Mouse (Mus musculus): ENCODE measurements around the gene Krt76. TPM values are rescaled to one million over a fixed set of nuclear protein-coding genes. Genes with fewer than 3 reads are reported as not detected.

Gene Krt76
- total RNA-seq, 2 experiments from 2014 or later = not detected

DNA sequence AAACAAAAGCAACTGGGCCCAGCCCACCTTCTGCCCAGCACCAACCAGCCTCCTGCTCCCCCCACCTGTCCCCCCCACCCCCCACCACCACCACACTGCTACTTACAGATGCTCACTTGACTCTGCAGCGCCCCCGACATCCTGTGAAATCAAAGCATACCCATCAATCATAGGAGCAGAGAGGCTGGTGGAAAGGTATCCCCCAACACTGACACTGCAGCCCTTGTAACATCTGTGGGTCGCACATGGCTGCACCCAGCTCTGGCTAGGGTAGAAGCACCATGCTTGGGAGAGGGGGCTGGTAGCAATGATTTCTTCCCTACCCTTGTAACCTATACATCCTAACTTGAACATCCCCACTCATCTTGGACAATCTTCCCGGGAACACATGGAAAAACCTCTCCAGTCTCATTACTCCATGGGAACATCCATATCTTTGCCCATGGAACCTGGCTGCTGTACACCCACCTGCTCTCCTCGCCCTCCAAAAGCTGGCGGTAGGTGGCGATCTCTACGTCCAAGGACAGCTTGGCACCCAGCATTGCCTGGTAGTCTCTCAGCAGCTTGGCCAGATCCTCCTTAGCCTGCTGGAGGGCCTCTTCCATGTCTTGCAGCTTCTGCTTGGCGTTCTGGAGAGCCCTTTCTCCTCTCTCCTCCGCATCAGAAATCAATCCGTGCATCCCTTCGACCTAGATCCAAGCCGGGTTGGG lies 32.1 kb downstream of the Krt76 start:
- no peak for DNase-seq (ENCODE audit: low spot score in 2 of 2)

- no peak for DNase-seq (ENCODE audit: low spot score in 2 of 2)
Measured at GRCm38 (mm10) chr15:101859735-101860170, 33.0 kb downstream of the Krt76 start.

DNA sequence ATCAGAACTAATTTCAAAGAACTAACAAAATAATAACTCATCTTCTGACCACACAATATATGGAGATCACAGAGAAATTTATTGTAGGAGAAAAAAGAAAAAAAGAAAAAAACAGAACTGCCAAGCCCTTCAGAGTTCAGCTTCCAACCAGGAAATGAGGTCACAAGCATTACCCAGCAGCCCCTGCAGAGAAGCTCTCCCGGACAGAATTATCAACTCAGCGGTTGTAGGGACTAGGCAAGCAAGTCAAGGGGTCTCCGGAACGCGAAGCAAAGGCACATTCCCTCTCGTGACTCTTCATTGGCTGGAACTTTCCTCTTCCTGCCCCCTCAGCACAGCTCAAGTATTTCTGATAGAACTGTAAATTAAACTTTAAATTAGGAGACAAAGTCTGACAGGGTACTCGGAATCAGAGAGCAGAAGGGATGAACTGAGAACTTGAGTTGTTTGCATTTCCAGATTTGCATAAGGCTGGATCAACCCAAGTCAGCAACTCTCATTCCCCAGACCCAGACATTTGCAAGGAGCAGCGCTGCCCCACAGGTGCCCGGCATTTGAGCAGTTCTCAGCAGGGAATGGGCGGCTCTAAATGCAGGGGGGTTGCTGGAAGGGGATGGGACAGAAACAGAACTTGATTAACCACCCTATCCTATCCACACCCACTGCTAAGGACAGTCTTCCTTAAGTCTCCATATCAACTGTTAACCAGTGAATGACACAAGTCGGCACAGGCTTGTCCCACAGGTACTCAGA lies 33.9 kb downstream of the Krt76 start:
- DNase-seq (ENCODE audit: low spot score in 2 of 2) = no peak

DNA sequence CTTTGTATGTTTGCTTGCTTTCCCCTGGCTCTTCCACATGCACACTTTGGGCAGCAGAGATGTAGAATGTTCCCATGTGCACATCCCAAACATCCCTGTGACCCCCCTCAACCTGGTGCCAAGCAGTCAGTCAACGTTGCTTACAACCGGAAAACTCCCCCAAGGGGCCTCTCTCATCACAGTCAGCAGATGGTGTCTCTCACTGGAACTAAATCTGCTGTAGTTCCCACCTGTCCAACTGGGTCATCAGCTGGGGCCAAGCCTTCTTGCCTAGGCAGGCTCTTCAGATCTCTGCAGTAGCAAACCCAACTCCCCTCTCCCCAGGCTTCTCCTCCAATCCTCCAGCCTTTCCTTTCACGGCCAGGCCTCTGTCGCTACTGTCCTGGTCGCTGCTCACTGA lies 36.0 kb downstream of the Krt76 start:
- DNase-seq (ENCODE audit: low spot score in 2 of 2) = no peak

GRCm38 (mm10) chr15:101855732-101856131 lies 37.0 kb downstream of the Krt76 start:
- DNase-seq (ENCODE audit: low spot score in 2 of 2) = no peak

GRCm38 (mm10) chr15:101854294-101854693 lies 38.4 kb downstream of the Krt76 start:
- no peak for DNase-seq (ENCODE audit: low spot score in 2 of 2)

DNA sequence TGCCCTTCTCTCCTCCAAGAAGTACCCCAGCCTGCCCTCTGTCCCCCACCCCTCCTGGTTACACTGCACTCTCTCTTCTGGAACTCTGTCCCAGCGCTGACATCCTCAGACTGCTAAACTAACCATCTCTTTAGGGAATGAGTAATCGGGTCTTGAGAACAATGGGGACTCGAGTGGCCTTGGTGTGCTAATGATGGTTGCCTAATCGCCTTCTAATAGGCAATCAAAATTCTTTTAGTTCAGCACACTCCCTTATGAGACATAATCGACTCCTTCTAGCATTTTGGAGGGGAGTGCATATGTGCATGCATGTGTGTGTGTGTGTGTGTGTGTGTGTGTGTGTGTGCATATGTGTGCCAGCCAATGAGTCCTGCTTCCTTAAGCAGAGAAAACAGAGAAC lies 40.1 kb downstream of the Krt76 start:
- no peak for DNase-seq (ENCODE audit: low spot score in 2 of 2)

GRCm38 (mm10) chr15:101850694-101851093 lies 42.0 kb downstream of the Krt76 start, which contains the start of gene Krt1:
Krt1 (minus strand) TSS chr15:101850794.
- no peak for DNase-seq (ENCODE audit: low spot score in 2 of 2)

GRCm38 (mm10) chr15:101845971-101846403 lies 46.7 kb downstream of the Krt76 start:
- DNase-seq (ENCODE audit: low spot score in 2 of 2) = no peak

DNA sequence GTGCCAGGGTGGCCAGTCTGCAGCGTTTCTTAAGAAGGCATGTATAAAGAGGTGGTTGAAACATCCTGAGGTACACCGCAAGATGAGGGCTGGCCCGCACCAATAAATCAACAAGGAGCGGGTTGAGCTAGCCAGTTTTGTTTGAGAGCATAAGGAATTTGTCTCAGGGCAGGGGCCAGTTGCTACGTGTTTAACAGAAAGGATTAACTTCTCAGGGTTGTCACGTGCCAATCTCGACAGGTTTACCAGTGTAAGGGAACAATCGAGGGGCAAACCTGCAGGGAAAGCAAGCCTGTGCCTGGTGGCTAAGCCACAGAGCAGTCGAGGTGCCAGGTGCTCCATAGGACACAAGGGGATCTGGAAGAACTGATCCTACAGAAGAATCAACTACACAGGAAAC lies 49.5 kb downstream of the Krt76 start:
- no peak for DNase-seq (ENCODE audit: low spot score in 2 of 2)

- no peak for DNase-seq (ENCODE audit: low spot score in 2 of 2)
Measured at GRCm38 (mm10) chr15:101834784-101835328, 57.9 kb downstream of the Krt76 start.

Small RNAs within 50 kb of the gene (microRNA-seq; reads per million reads assigned to microRNA genes)
- gene Gm44356 = not detected

Other genes with a start within 250 kb of the Krt76 start
- gene Gm5478, start 245.5 kb downstream of the Krt76 start, total RNA-seq (2021) = not detected
- not detected for gene Krt6b, start 212.6 kb downstream of the Krt76 start, total RNA-seq (2021)
- not detected for gene Krt6a, start 198.6 kb downstream of the Krt76 start, total RNA-seq (2021)
- not detected for gene Krt5, start 180.0 kb downstream of the Krt76 start, total RNA-seq (2021)
- not detected for gene Krt71, start 149.8 kb downstream of the Krt76 start, total RNA-seq (2021)
- not detected for gene Krt72, start 106.5 kb downstream of the Krt76 start, total RNA-seq (2021)
- not detected for gene Krt73, start 90.6 kb downstream of the Krt76 start, total RNA-seq (2021)
- not detected for gene Krt2, start 74.8 kb downstream of the Krt76 start, total RNA-seq (2021)
- under 1 TPM; 0.39 to 0.45 TPM for gene Krt1, start 42.1 kb downstream of the Krt76 start, total RNA-seq (2021)
- not detected for gene Krt77, start 23.2 kb downstream of the Krt76 start, total RNA-seq (2021)
- not detected for gene Krt4, start 31.8 kb upstream of the Krt76 start, total RNA-seq (2021)
- 1 to 10 TPM; 1.2 to 1.4 TPM for gene Krt79, start 47.4 kb upstream of the Krt76 start, total RNA-seq (2021)
- gene Krt78, start 61.4 kb upstream of the Krt76 start, total RNA-seq (2021) = not detected
- 10 to 100 TPM; 18.8 TPM for gene Krt8, start 111.6 kb upstream of the Krt76 start, total RNA-seq (2021)
- 10 to 100 TPM; 17.3 to 22.9 TPM for gene Krt18, start 135.3 kb upstream of the Krt76 start, total RNA-seq (2021)
- 100 to 1,000 TPM; 352 to 356 TPM for gene Eif4b, start 180.9 kb upstream of the Krt76 start, total RNA-seq (2021)
- 10 to 100 TPM; 60.9 to 63.6 TPM for gene Tns2, start 207.5 kb upstream of the Krt76 start, total RNA-seq (2021)
- gene Spryd3, start 243.3 kb upstream of the Krt76 start, total RNA-seq (2021) = 10 to 100 TPM; 32.5 to 35.9 TPM

All from adrenal gland, postnatal 4 days (tissue).